ENCODE assay signal across 12 mouse cellular contexts in genomic region chr9:74187401-74188029, GRCm38 (mm10).
DNase-seq lines count a peak whose midpoint lies in the region; ATAC-seq and TF ChIP-seq lines count a peak whose summit lies in the region.
"Had no signal": no experiment of that assay in that cellular context is flagged by ENCODE, and none has a peak within 500 bp of the region (broad histone marks: within the 10 kb centered on the region; RNA-seq: fewer than 3 reads in every experiment).

No protein-coding gene starts in this region.

- no peak for TF ChIP-seq EP300 in lung, postnatal 0 days (IDR thresholded peaks at IDR 0.05)

- no peak for DNase-seq in intestine, embryonic 14.5 days (ENCODE audit: low spot score)
- DNase-seq in hindbrain, embryonic 10.5 days (ENCODE audit: low spot score): peak; percentile 38
- no peak for DNase-seq in lung, postnatal 0 days (ENCODE audit: low spot score)
- DNase-seq in thymus, postnatal 25 days: no peak
- DNase-seq in left cerebral cortex, adult 8-10 months (ENCODE audit: low spot score in 2 of 2): no peak
- DNase-seq: adrenal gland, adult 2 months; kidney, postnatal 10 days; thymus, postnatal 14 days had no signal

- no peak overlapping the region for H3K27ac ChIP-seq in intestine, embryonic 14.5 days (ENCODE audit: low read depth)
- no peak overlapping the region for H3K27ac ChIP-seq in intestine, postnatal 0 days (ENCODE audit: low read depth, low read length)
- H3K27ac ChIP-seq in hindbrain, embryonic 10.5 days: 0 out of 2 replicates have a peak overlapping the region, but pooled peaks have one; percentile 31
- peak overlapping the region; percentile 26; the same call in 1 of the 2 replicates for H3K27ac ChIP-seq in midbrain, embryonic 12.5 days (replicated peaks)
- 0 out of 2 replicates have a peak overlapping the region, but pooled peaks have one; percentile 45 for H3K27ac ChIP-seq in stomach, embryonic 16.5 days (ENCODE audit: low read length)
- no peak overlapping the region for H3K27ac ChIP-seq in lung, postnatal 0 days (ENCODE audit: low read length)
- H3K27ac ChIP-seq: heart, embryonic 15.5 days had no signal

- H3K27me3 ChIP-seq in intestine, embryonic 14.5 days (replicated peaks; ENCODE audit: control insufficient read depth, insufficient read depth, low read length): no peaks in the 10 kb centered on the region
- no peaks in the 10 kb centered on the region for H3K27me3 ChIP-seq in intestine, postnatal 0 days (replicated peaks; ENCODE audit: control insufficient read depth, insufficient read depth, low read length)
- H3K27me3 ChIP-seq in hindbrain, embryonic 10.5 days (ENCODE audit: insufficient read depth, poor library complexity, severe bottlenecking): peaks cover 78% of the 10 kb centered on the region
- peaks cover 59% of the 10 kb centered on the region for H3K27me3 ChIP-seq in midbrain, embryonic 12.5 days
- H3K27me3 ChIP-seq in stomach, embryonic 16.5 days (ENCODE audit: control insufficient read depth, insufficient read depth, low read length): no peaks in the 10 kb centered on the region
- no peaks in the 10 kb centered on the region for H3K27me3 ChIP-seq in lung, postnatal 0 days (replicated peaks; ENCODE audit: insufficient read depth, low read length)
- H3K27me3 ChIP-seq: heart, embryonic 15.5 days had no signal

- 0 out of 2 replicates have a peak, but pooled peaks cover 5% of the 10 kb centered on the region for H3K4me1 ChIP-seq in intestine, embryonic 14.5 days (replicated peaks; ENCODE audit: control insufficient read depth, insufficient read depth, low read length)
- H3K4me1 ChIP-seq in intestine, postnatal 0 days (replicated peaks; ENCODE audit: control insufficient read depth, insufficient read depth, low read length): no peaks in the 10 kb centered on the region
- H3K4me1 ChIP-seq in hindbrain, embryonic 10.5 days (replicated peaks): peaks cover 28% of the 10 kb centered on the region
- H3K4me1 ChIP-seq in midbrain, embryonic 12.5 days: peaks cover 14% of the 10 kb centered on the region; the same call in 1 of the 2 replicates
- H3K4me1 ChIP-seq in stomach, embryonic 16.5 days (ENCODE audit: control insufficient read depth, insufficient read depth, low read length): 0 out of 2 replicates have a peak, but pooled peaks cover 4% of the 10 kb centered on the region
- no peaks in the 10 kb centered on the region for H3K4me1 ChIP-seq in lung, postnatal 0 days (ENCODE audit: insufficient read depth, low read depth, low read length)
- H3K4me1 ChIP-seq: heart, embryonic 15.5 days had no signal

- no peak for TF ChIP-seq CTCF in intestine, postnatal 0 days (IDR thresholded peaks at IDR 0.05; ENCODE audit: low read depth)
- TF ChIP-seq CTCF in lung, postnatal 0 days (IDR thresholded peaks at IDR 0.05): no peak

- 66% methylated on average over 8 of the region's 8 CpGs for WGBS in intestine, embryonic 14.5 days
- WGBS in intestine, postnatal 0 days: 58% methylated on average over 8 of the region's 8 CpGs
- WGBS in hindbrain, embryonic 10.5 days: 35% methylated on average over 8 of the region's 8 CpGs
- 18% methylated on average over 8 of the region's 8 CpGs for WGBS in midbrain, embryonic 12.5 days
- WGBS in stomach, embryonic 16.5 days: 47% methylated on average over 8 of the region's 8 CpGs
- WGBS in lung, postnatal 0 days: 51% methylated on average over 8 of the region's 8 CpGs

- no peaks in the 10 kb centered on the region for H3K36me3 ChIP-seq in intestine, embryonic 14.5 days (ENCODE audit: control insufficient read depth, insufficient read depth, low read length)
- H3K36me3 ChIP-seq in intestine, postnatal 0 days (ENCODE audit: control insufficient read depth, insufficient read depth): no peaks in the 10 kb centered on the region
- no peaks in the 10 kb centered on the region for H3K36me3 ChIP-seq in hindbrain, embryonic 10.5 days
- no peaks in the 10 kb centered on the region for H3K36me3 ChIP-seq in midbrain, embryonic 12.5 days
- H3K36me3 ChIP-seq in stomach, embryonic 16.5 days (ENCODE audit: control insufficient read depth, insufficient read depth, low read length): no peaks in the 10 kb centered on the region
- no peaks in the 10 kb centered on the region for H3K36me3 ChIP-seq in lung, postnatal 0 days (ENCODE audit: insufficient read depth, low read length)
- H3K36me3 ChIP-seq: heart, embryonic 15.5 days had no signal

- H3K9me3 ChIP-seq in intestine, embryonic 14.5 days (ENCODE audit: control insufficient read depth, low read length): no peaks in the 10 kb centered on the region
- no peaks in the 10 kb centered on the region for H3K9me3 ChIP-seq in intestine, postnatal 0 days (ENCODE audit: control insufficient read depth)
- no peaks in the 10 kb centered on the region for H3K9me3 ChIP-seq in hindbrain, embryonic 10.5 days
- no peaks in the 10 kb centered on the region for H3K9me3 ChIP-seq in midbrain, embryonic 12.5 days
- H3K9me3 ChIP-seq in stomach, embryonic 16.5 days (replicated peaks; ENCODE audit: control insufficient read depth, low read length): no peaks in the 10 kb centered on the region
- H3K9me3 ChIP-seq in lung, postnatal 0 days (ENCODE audit: low read length): no peaks in the 10 kb centered on the region
- H3K9me3 ChIP-seq: heart, embryonic 15.5 days had no signal

- no peak overlapping the region for H3K4me3 ChIP-seq in intestine, embryonic 14.5 days (ENCODE audit: low read depth, low read length)
- H3K4me3 ChIP-seq in intestine, postnatal 0 days (ENCODE audit: low read depth, low read length): no peak overlapping the region
- H3K4me3 ChIP-seq in hindbrain, embryonic 10.5 days: peak overlapping the region; percentile 30
- H3K4me3 ChIP-seq in midbrain, embryonic 12.5 days: no peak overlapping the region
- no peak overlapping the region for H3K4me3 ChIP-seq in stomach, embryonic 16.5 days (replicated peaks; ENCODE audit: low read length)
- H3K4me3 ChIP-seq in lung, postnatal 0 days (ENCODE audit: low read depth, low read length): no peak overlapping the region
- H3K4me3 ChIP-seq: heart, embryonic 15.5 days had no signal

- H3K9ac ChIP-seq in intestine, embryonic 14.5 days (ENCODE audit: low read length): no peak overlapping the region
- H3K9ac ChIP-seq in intestine, postnatal 0 days (ENCODE audit: low read depth, low read length): no peak overlapping the region
- no peak overlapping the region for H3K9ac ChIP-seq in midbrain, embryonic 12.5 days (replicated peaks)
- H3K9ac ChIP-seq in stomach, embryonic 16.5 days (ENCODE audit: low read length): no peak overlapping the region
- H3K9ac ChIP-seq in lung, postnatal 0 days (replicated peaks; ENCODE audit: low read depth): no peak overlapping the region
- H3K9ac ChIP-seq: heart, embryonic 15.5 days had no signal

- ATAC-seq in intestine, embryonic 14.5 days (replicated peaks; ENCODE audit: low FRiP score, low TSS enrichment, low read depth): no peak
- ATAC-seq in intestine, postnatal 0 days: no peak
- ATAC-seq in midbrain, embryonic 12.5 days (ENCODE audit: low FRiP score, low read depth): peak; percentile 27
- no peak for ATAC-seq in stomach, embryonic 16.5 days (ENCODE audit: insufficient read depth, low FRiP score)
- no peak for ATAC-seq in lung, postnatal 0 days

- H3K4me2 ChIP-seq in intestine, embryonic 14.5 days (ENCODE audit: low read length): peak overlapping the region; percentile 20; the same call in 1 of the 2 replicates
- no peak overlapping the region for H3K4me2 ChIP-seq in intestine, postnatal 0 days (replicated peaks; ENCODE audit: low read depth)
- peak overlapping the region; percentile 42 for H3K4me2 ChIP-seq in midbrain, embryonic 12.5 days (replicated peaks)
- peak overlapping the region; percentile 38 for H3K4me2 ChIP-seq in stomach, embryonic 16.5 days (ENCODE audit: low read depth, low read length)
- H3K4me2 ChIP-seq in lung, postnatal 0 days (replicated peaks; ENCODE audit: low read depth, low read length): no peak overlapping the region
- H3K4me2 ChIP-seq: heart, embryonic 15.5 days had no signal

Comparison
In these comparisons a context has a peak if more than half of its experiments do, and no peak if none do; other contexts are left out.
1. H3K4me2 ChIP-seq: peak in intestine, embryonic 14.5 days (single experiment), midbrain, embryonic 12.5 days (single experiment) and stomach, embryonic 16.5 days (single experiment); none in intestine, postnatal 0 days (single experiment) and lung, postnatal 0 days (single experiment).
2. H3K27ac ChIP-seq: peak in hindbrain, embryonic 10.5 days (single experiment), midbrain, embryonic 12.5 days (single experiment) and stomach, embryonic 16.5 days (single experiment); none in intestine, embryonic 14.5 days (single experiment), intestine, postnatal 0 days (single experiment) and lung, postnatal 0 days (single experiment).